Mouse (Mus musculus) bone marrow, adult 2 months (tissue): ENCODE data around the gene Cdh23.

ENCODE experiments used
- CTCF ChIP-seq: fragments of 200-500 bp; IDR thresholded peaks from 2 replicates; pipeline ENCODE4 v1.5.1; 2011; ENCODE audit warnings: low read length, control low read depth; ENCODE audit not compliant: control insufficient read depth, insufficient read depth
- POLR2A ChIP-seq: fragments of 200-500 bp; IDR thresholded peaks from 2 replicates; pipeline ENCODE4 v1.6.1; 2011; ENCODE audit warnings: low read depth, mild to moderate bottlenecking, control low read depth, low read length, borderline replicate concordance; ENCODE audit not compliant: control insufficient read depth

DNA sequence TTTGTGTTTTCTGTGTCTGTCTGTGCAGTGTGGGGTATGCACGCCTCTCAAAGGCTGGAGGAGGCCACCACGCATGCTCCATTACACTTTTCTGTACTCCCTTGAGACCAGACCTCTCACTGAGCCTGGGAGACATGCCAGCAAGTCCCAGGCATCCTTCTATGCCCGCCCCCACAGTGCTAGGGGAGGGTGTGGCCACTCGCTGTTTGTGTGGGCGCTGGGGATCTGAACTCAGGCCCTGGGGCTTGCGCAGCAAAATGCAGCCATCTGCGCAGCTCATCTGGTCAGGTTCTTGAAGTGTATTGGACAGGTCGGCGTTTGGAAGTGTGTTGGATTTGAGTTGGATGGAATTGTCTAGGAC is 416.4 kb downstream of the Cdh23 start:
- 0 out of 2 replicates have a peak, but pooled peaks have one; percentile 15 for TF ChIP-seq CTCF
- TF ChIP-seq POLR2A, result peak; percentile 15; the same call in 1 of the 2 replicates
